Mouse (Mus musculus) hindbrain, embryonic 13.5 days (tissue): Measurements from ENCODE around the gene Fry. TPM values are rescaled to one million over a fixed set of nuclear protein-coding genes. Genes with fewer than 3 reads are reported as not detected.

Experiments used
- ATAC-seq: fragments of 200-750 bp; cut with Nextera tagmentation; 2 replicates; pipeline ENCODE4 v1.8.0; 2017; ENCODE audit warnings: moderate TSS enrichment; ENCODE audit not compliant: low FRiP score
- H3K27ac ChIP-seq: fragments of 300-500 bp; sonication (generic); 2 replicates; pipeline ENCODE4 v1.5.1; 2015; ENCODE audit warnings: inconsistent platforms, mild to moderate bottlenecking, moderate library complexity
- H3K27me3 ChIP-seq: fragments of 300-500 bp; sonication (generic); 2 replicates; pipeline ENCODE4 v1.6.1; 2015; ENCODE audit warnings: mild to moderate bottlenecking, inconsistent platforms
- H3K36me3 ChIP-seq: fragments of 300-500 bp; sonication (generic); 2 replicates; pipeline ENCODE4 v1.6.1; 2015; ENCODE audit warnings: mild to moderate bottlenecking, inconsistent platforms
- H3K4me1 ChIP-seq: fragments of 300-500 bp; sonication (generic); replicated peaks from 2 replicates; pipeline ENCODE4 v1.6.1; 2015; ENCODE audit warnings: inconsistent platforms
- H3K4me2 ChIP-seq: fragments of 300-500 bp; sonication (generic); 2 replicates; pipeline ENCODE4 v1.6.1; 2015; ENCODE audit warnings: inconsistent platforms, mild to moderate bottlenecking, moderate library complexity
- H3K4me3 ChIP-seq: fragments of 300-500 bp; sonication (generic); 2 replicates; pipeline ENCODE4 v1.5.1; 2015; ENCODE audit warnings: mild to moderate bottlenecking, inconsistent platforms
- H3K9ac ChIP-seq: fragments of 300-500 bp; sonication (generic); 2 replicates; pipeline ENCODE4 v1.6.1; 2015; ENCODE audit warnings: mild to moderate bottlenecking, inconsistent platforms
- H3K9me3 ChIP-seq: fragments of 300-500 bp; sonication (generic); 2 replicates; pipeline ENCODE4 v1.6.1; 2016; ENCODE audit warnings: inconsistent platforms
- WGBS: fragments of 180-500 bp; shearing (Covaris S2); methylation state at CpG from one replicate; pipeline ENCODE4 v1.1.7; 2015; 5-methylcytosine and 5-hydroxymethylcytosine counted together
- polyA plus RNA-seq: library from polyadenylated mRNA; unstranded; fragments of >200 nt; fragmentation: Nextera tagmentation; extraction: Ambion mirVana; gene quantifications from 2 replicates; pipeline ENCODE4 v1.2.1, GENCODE M21; 2015

Fry gene
- polyA plus RNA-seq, 1 experiment from 2014 or later = 40.7 TPM

GRCm38 (mm10) chr5:150157682-150158081, 39.2 kb downstream of the Fry start:
- no peaks in the 10 kb centered on the region for H3K27me3 ChIP-seq
- H3K36me3 ChIP-seq = no peaks in the 10 kb centered on the region; the same call in 1 of the 2 replicates
- H3K9me3 ChIP-seq = no peaks in the 10 kb centered on the region
- no peak overlapping the region for H3K4me3 ChIP-seq
- 45% methylated on average over 6 of the region's 6 CpGs for WGBS
- H3K4me1 ChIP-seq = 0 out of 2 replicates have a peak, but pooled peaks cover 7% of the 10 kb centered on the region
- no peak for ATAC-seq
- H3K4me2 ChIP-seq = no peak overlapping the region
- H3K9ac ChIP-seq = no peak overlapping the region
- H3K27ac ChIP-seq = no peak overlapping the region

- no peaks in the 10 kb centered on the region; the same call in 1 of the 2 replicates for H3K36me3 ChIP-seq
- H3K4me1 ChIP-seq = 0 out of 2 replicates have a peak, but pooled peaks cover 7% of the 10 kb centered on the region
- 61% methylated on average over 5 of the region's 5 CpGs for WGBS
- no peak for ATAC-seq
- H3K4me3 ChIP-seq = no peak overlapping the region
- no peak overlapping the region for H3K27ac ChIP-seq
- H3K9ac ChIP-seq = no peak overlapping the region
- no peaks in the 10 kb centered on the region for H3K9me3 ChIP-seq
- no peak overlapping the region for H3K4me2 ChIP-seq
- no peaks in the 10 kb centered on the region for H3K27me3 ChIP-seq
Measured at GRCm38 (mm10) chr5:150159151-150159550, 40.7 kb downstream of the Fry start.

- ATAC-seq = no peak
Measured at GRCm38 (mm10) chr5:150161193-150161592, 42.7 kb downstream of the Fry start.

GRCm38 (mm10) chr5:150161898-150162297, 43.5 kb downstream of the Fry start:
- no peak overlapping the region for H3K4me2 ChIP-seq
- ATAC-seq = no peak

More at GRCm38 (mm10) chr5:150161193-150161592, 42.7 kb downstream of the Fry start:
- Histone ChIP-seq H3K9me3 (no peaks in the 10 kb centered on the region), H3K27me3 (no peaks in the 10 kb centered on the region), H3K4me3 (no peak overlapping the region), H3K36me3 (no peaks in the 10 kb centered on the region), H3K4me2 (no peak overlapping the region), H3K9ac (no peak overlapping the region), H3K27ac (no peak overlapping the region), H3K4me1 (0 out of 2 replicates have a peak, but pooled peaks cover 7% of the 10 kb centered on the region)
- 88% methylated on average over 6 of the region's 6 CpGs for WGBS

GRCm38 (mm10) chr5:150164671-150165070, 46.2 kb downstream of the Fry start:
- H3K9ac ChIP-seq = no peak overlapping the region
- no peak overlapping the region for H3K27ac ChIP-seq
- no peaks in the 10 kb centered on the region for H3K27me3 ChIP-seq
- WGBS = 92% methylated on average over 3 of the region's 3 CpGs
- 0 out of 2 replicates have a peak, but pooled peaks cover 2% of the 10 kb centered on the region for H3K4me1 ChIP-seq
- no peaks in the 10 kb centered on the region for H3K9me3 ChIP-seq
- no peak overlapping the region for H3K4me3 ChIP-seq
- H3K4me2 ChIP-seq = no peak overlapping the region
- no peak for ATAC-seq
- H3K36me3 ChIP-seq = no peaks in the 10 kb centered on the region

More at GRCm38 (mm10) chr5:150161898-150162297, 43.5 kb downstream of the Fry start:
- Histone ChIP-seq H3K4me3 (no peak overlapping the region), H3K9me3 (no peaks in the 10 kb centered on the region), H3K27me3 (no peaks in the 10 kb centered on the region), H3K36me3 (no peaks in the 10 kb centered on the region), H3K4me1 (0 out of 2 replicates have a peak, but pooled peaks cover 7% of the 10 kb centered on the region), H3K9ac (no peak overlapping the region), H3K27ac (no peak overlapping the region)
- 85% methylated on average over 5 of the region's 5 CpGs for WGBS

DNA sequence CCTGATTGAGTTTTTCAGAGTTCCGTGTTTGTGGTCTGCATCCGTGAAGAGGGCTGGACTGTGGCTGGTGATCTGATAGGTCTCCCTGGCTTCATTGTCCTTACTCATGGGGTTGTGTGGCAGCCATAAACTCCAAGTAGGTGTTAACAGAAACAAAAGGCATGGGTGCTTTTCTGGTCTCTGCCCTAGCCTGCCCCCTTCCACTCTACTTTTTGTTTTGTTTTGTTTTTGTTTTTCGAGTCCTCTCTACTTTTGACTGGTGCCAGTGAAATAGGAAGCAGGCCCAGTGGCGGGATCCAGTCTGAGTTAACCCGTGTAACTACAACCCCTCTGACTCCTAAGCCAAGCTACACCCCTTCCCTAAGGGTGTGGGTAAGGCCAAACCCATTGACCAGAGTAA, 48.4 kb downstream of the Fry start:
- H3K4me3 ChIP-seq = no peak overlapping the region
- no peaks in the 10 kb centered on the region for H3K9me3 ChIP-seq
- no peak overlapping the region for H3K9ac ChIP-seq
- no peaks in the 10 kb centered on the region for H3K36me3 ChIP-seq
- no peaks in the 10 kb centered on the region for H3K4me1 ChIP-seq
- no peak overlapping the region; the same call in 1 of the 2 replicates for H3K27ac ChIP-seq
- 88% methylated on average over 5 of the region's 5 CpGs for WGBS
- H3K4me2 ChIP-seq = no peak overlapping the region
- H3K27me3 ChIP-seq = no peaks in the 10 kb centered on the region
- ATAC-seq = no peak

- H3K4me2 ChIP-seq = no peak overlapping the region
- H3K36me3 ChIP-seq = no peaks in the 10 kb centered on the region
- WGBS = 61% methylated on average over 2 of the region's 2 CpGs
- no peaks in the 10 kb centered on the region for H3K4me1 ChIP-seq
- no peak overlapping the region for H3K27ac ChIP-seq
- no peak overlapping the region for H3K9ac ChIP-seq
- H3K4me3 ChIP-seq = no peak overlapping the region
- ATAC-seq = no peak
- no peaks in the 10 kb centered on the region for H3K9me3 ChIP-seq
- no peaks in the 10 kb centered on the region for H3K27me3 ChIP-seq
Measured at GRCm38 (mm10) chr5:150167287-150167686, 48.8 kb downstream of the Fry start.

DNA sequence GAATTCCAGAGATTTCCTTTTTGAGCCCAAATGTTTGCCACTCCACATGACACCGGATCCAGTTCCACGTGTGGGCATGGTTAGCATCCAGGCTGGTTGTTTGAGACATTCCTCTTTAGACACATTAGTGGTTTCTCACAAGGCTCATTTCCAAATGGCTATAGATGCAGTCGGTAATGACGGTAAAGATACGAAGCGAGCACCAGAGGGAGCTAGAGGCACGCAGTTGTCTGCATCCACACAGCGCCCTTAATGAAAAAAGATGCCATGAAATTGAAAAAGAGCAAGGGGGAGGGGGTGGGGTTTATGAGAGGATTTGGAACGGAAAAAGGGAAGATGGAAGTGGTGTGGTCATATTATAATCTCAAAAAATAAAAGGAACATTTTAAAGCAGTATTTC, 50.3 kb downstream of the Fry start:
- Histone ChIP-seq H3K9me3 (no peaks in the 10 kb centered on the region), H3K9ac (no peak overlapping the region), H3K4me2 (no peak overlapping the region), H3K4me3 (no peak overlapping the region), H3K27ac (no peak overlapping the region), H3K27me3 (no peaks in the 10 kb centered on the region), H3K36me3 (no peaks in the 10 kb centered on the region), H3K4me1 (no peaks in the 10 kb centered on the region)
- 3% methylated on average over 9 of the region's 9 CpGs for WGBS
- peak; percentile 89 for ATAC-seq

GRCm38 (mm10) chr5:150171562-150171961, 53.1 kb downstream of the Fry start:
- WGBS = 69% methylated on average over 10 of the region's 10 CpGs
- Histone ChIP-seq H3K27ac (no peak overlapping the region), H3K9me3 (no peaks in the 10 kb centered on the region), H3K4me1 (no peaks in the 10 kb centered on the region), H3K4me3 (no peak overlapping the region), H3K36me3 (no peaks in the 10 kb centered on the region), H3K27me3 (no peaks in the 10 kb centered on the region), H3K4me2 (no peak overlapping the region), H3K9ac (peak overlapping the region; percentile 5; the same call in 1 of the 2 replicates)
- ATAC-seq = no peak

DNA sequence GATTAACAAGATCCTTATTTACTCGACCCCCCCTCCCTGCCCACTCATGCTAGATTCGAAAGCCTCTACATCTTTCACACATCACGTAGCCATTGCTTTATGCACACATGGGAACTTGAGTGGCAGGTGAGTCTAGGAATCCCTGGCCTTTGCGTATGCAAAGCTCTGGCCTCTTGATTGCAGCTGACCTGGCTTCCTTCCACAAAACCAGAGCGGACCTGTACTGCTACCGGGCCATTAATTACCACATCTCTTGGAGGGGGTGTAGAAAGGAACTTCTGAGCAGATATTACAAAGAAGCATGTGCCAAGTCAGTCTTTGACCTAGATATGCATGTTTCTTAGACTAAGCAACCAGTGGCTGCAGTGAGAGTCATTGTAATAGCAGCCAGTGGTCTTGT, 55.4 kb downstream of the Fry start:
- H3K27ac ChIP-seq = no peak overlapping the region
- H3K27me3 ChIP-seq = no peaks in the 10 kb centered on the region
- 90% methylated on average over 6 of the region's 6 CpGs for WGBS
- no peaks in the 10 kb centered on the region for H3K9me3 ChIP-seq
- H3K9ac ChIP-seq = no peak overlapping the region
- H3K4me3 ChIP-seq = no peak overlapping the region
- ATAC-seq = no peak
- no peaks in the 10 kb centered on the region for H3K4me1 ChIP-seq
- H3K36me3 ChIP-seq = no peaks in the 10 kb centered on the region
- H3K4me2 ChIP-seq = no peak overlapping the region

DNA sequence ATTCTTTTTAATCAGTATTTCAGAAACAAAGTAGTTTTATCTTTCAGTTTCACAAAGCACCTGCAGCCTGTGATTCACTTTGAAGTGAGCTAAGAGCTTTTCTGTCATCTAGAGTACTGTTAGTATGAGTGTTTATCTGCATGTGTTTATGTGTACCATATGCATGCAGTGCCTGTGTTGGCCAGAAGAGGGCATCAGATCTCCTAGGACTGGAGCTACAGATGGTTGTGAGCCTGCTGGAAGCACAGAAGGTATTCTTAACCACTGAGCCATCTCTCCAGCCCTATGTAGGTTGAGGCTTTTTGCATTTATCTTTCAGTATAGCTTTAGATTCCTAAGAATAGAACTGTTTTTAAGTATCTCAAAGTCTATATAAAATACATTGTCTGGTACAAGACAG, 56.5 kb downstream of the Fry start:
- Histone ChIP-seq H3K9me3 (no peaks in the 10 kb centered on the region), H3K36me3 (no peaks in the 10 kb centered on the region), H3K9ac (no peak overlapping the region), H3K27ac (no peak overlapping the region), H3K27me3 (no peaks in the 10 kb centered on the region), H3K4me2 (no peak overlapping the region), H3K4me1 (no peaks in the 10 kb centered on the region), H3K4me3 (no peak overlapping the region)
- no peak for ATAC-seq

- Histone ChIP-seq H3K27ac (no peak overlapping the region), H3K9ac (no peak overlapping the region), H3K4me3 (no peak overlapping the region), H3K4me2 (no peak overlapping the region), H3K4me1 (no peaks in the 10 kb centered on the region), H3K27me3 (no peaks in the 10 kb centered on the region), H3K36me3 (no peaks in the 10 kb centered on the region), H3K9me3 (no peaks in the 10 kb centered on the region)
- no peak for ATAC-seq
- WGBS = 85% methylated on average over 13 of the region's 13 CpGs
Measured at GRCm38 (mm10) chr5:150176251-150177015, 58.0 kb downstream of the Fry start.

- Histone ChIP-seq H3K9me3 (no peaks in the 10 kb centered on the region), H3K27me3 (no peaks in the 10 kb centered on the region), H3K9ac (no peak overlapping the region), H3K4me3 (no peak overlapping the region), H3K4me1 (no peaks in the 10 kb centered on the region), H3K4me2 (no peak overlapping the region), H3K36me3 (no peaks in the 10 kb centered on the region), H3K27ac (no peak overlapping the region)
- ATAC-seq = no peak
- WGBS = 92% methylated on average over 1 of the region's 1 CpGs
Measured at GRCm38 (mm10) chr5:150177757-150178156, 59.3 kb downstream of the Fry start.
